Mouse (Mus musculus) CH12.LX (cell line): Measurements from ENCODE around the gene Rfx4. TPM values are rescaled to one million over a fixed set of nuclear protein-coding genes. Genes with fewer than 3 reads are reported as not detected.

Source experiments
- DNase-seq: peaks from one replicate; pipeline ENCODE4 v3.0.0-alpha.2; 2013; ENCODE audit errors: extremely low read depth
- H3K27ac ChIP-seq: 2 replicates; pipeline ENCODE4 v1.5.1; 2012; ENCODE audit warnings: low read depth, mild to moderate bottlenecking, control low read depth, moderate library complexity; ENCODE audit not compliant: insufficient read depth
- H3K27me3 ChIP-seq: replicated peaks from 2 replicates; pipeline ENCODE3; 2012; ENCODE audit warnings: inconsistent platforms
- H3K36me3 ChIP-seq, 2 experiments: replicated peaks in 1 of 2; 2 replicates each; pipeline versions ENCODE3 to v1.6.1; 2012; ENCODE audit warnings: inconsistent platforms in 1 of 2, low read length in 1 of 2, mild to moderate bottlenecking in 1 of 2, mixed read lengths in 1 of 2, moderate library complexity in 1 of 2; ENCODE audit not compliant: control insufficient read depth in 1 of 2, insufficient read depth in 1 of 2
- H3K4me1 ChIP-seq, 2 experiments: 2 replicates each; pipeline ENCODE4 v1.6.1; 2012; ENCODE audit warnings: inconsistent platforms in 1 of 2, moderate library complexity in 1 of 2; ENCODE audit not compliant: insufficient read depth in 2 of 2, control insufficient read depth in 1 of 2
- H3K4me2 ChIP-seq: 2 replicates; pipeline ENCODE4 v1.6.1; 2012; ENCODE audit warnings: low read depth, mild to moderate bottlenecking, control low read depth; ENCODE audit not compliant: poor library complexity, insufficient read depth, severe bottlenecking
- H3K4me3 ChIP-seq, 3 experiments: fragments of 150-350 bp in 1 of 3; sonication (generic) in 1 of 3; replicated peaks in 1 of 3; 2 replicates each; pipeline versions ENCODE3 to v1.5.1; 2011 to 2012; ENCODE audit warnings: low read depth in 2 of 3, low read length in 2 of 3, mild to moderate bottlenecking in 2 of 3, moderate library complexity in 2 of 3, control low read depth in 1 of 3, improper control_type of control experiment in 1 of 3, inconsistent platforms in 1 of 3, mixed read lengths in 1 of 3; ENCODE audit not compliant: poor library complexity in 1 of 3
- H3K79me2 ChIP-seq: replicated peaks from 2 replicates; pipeline ENCODE4 v1.6.1; 2012; ENCODE audit warnings: mild to moderate bottlenecking, moderate library complexity; ENCODE audit not compliant: control insufficient read depth, poor library complexity, insufficient read depth, severe bottlenecking; ENCODE audit errors: extremely low read depth
- H3K9ac ChIP-seq: 2 replicates; pipeline ENCODE4 v1.6.1; 2012; ENCODE audit warnings: low read depth, mild to moderate bottlenecking, control low read depth, moderate library complexity; ENCODE audit not compliant: insufficient read depth
- H3K9me3 ChIP-seq: replicated peaks from 2 replicates; pipeline ENCODE3; 2012; ENCODE audit warnings: low read length, inconsistent platforms, mixed read lengths
- BHLHE40 ChIP-seq: IDR thresholded peaks from 2 replicates; pipeline ENCODE4 v1.6.1; 2011; ENCODE audit warnings: mild to moderate bottlenecking, low read depth, low read length, improper control_type of control experiment
- CTCF ChIP-seq, 2 experiments: IDR thresholded peaks in 1 of 2; conservative IDR thresholded peaks in 1 of 2; 2 replicates each; pipeline ENCODE4 v1.5.1; 2011 to 2012; ENCODE audit warnings: low read depth in 2 of 2, low read length in 2 of 2, improper control_type of control experiment in 1 of 2, inconsistent platforms in 1 of 2, mild to moderate bottlenecking in 1 of 2, moderate library complexity in 1 of 2
- E2F4 ChIP-seq: IDR thresholded peaks from 2 replicates; pipeline ENCODE4 v1.6.1; 2011; ENCODE audit warnings: low read depth, low read length, improper control_type of control experiment; ENCODE audit not compliant: insufficient replicate concordance
- ELF1 ChIP-seq: IDR thresholded peaks from 2 replicates; pipeline ENCODE4 v1.6.1; 2014; ENCODE audit warnings: low read depth, mild to moderate bottlenecking, inconsistent platforms, low read length, improper control_type of control experiment
- EP300 ChIP-seq: IDR thresholded peaks from 2 replicates; pipeline ENCODE4 v1.6.1; 2011; ENCODE audit warnings: low read length, improper control_type of control experiment
- ETS1 ChIP-seq: conservative IDR thresholded peaks from 2 replicates; pipeline ENCODE4 v1.6.1; 2012; ENCODE audit warnings: low read depth, mild to moderate bottlenecking, inconsistent platforms, low read length, improper control_type of control experiment, moderate library complexity
- HCFC1 ChIP-seq: IDR thresholded peaks from 2 replicates; pipeline ENCODE4 v1.6.1; 2012; ENCODE audit warnings: low read depth, mild to moderate bottlenecking, inconsistent platforms, low read length, improper control_type of control experiment
- IRF4 ChIP-seq: IDR thresholded peaks from 2 replicates; pipeline ENCODE4 v1.6.1; 2014; ENCODE audit warnings: low read depth, mild to moderate bottlenecking, inconsistent platforms, low read length, improper control_type of control experiment
- JUND ChIP-seq: conservative IDR thresholded peaks from 2 replicates; pipeline ENCODE4 v1.6.1; 2011; ENCODE audit warnings: low read depth, low read length, improper control_type of control experiment
- KAT2A ChIP-seq: IDR thresholded peaks from 2 replicates; pipeline ENCODE4 v1.6.1; 2012; ENCODE audit warnings: low read length, improper control_type of control experiment, inconsistent platforms; ENCODE audit not compliant: insufficient replicate concordance
- MAX ChIP-seq: IDR thresholded peaks from 2 replicates; pipeline ENCODE4 v1.6.1; 2011; ENCODE audit warnings: low read length, improper control_type of control experiment
- MAZ ChIP-seq: IDR thresholded peaks from 2 replicates; pipeline ENCODE4 v1.6.1; 2012; ENCODE audit warnings: low read depth, mild to moderate bottlenecking, inconsistent platforms, low read length, improper control_type of control experiment, moderate library complexity
- MEF2A ChIP-seq: IDR thresholded peaks from 2 replicates; pipeline ENCODE4 v1.6.1; 2014; ENCODE audit warnings: low read depth, mild to moderate bottlenecking, inconsistent platforms, low read length, improper control_type of control experiment, borderline replicate concordance
- MXI1 ChIP-seq: IDR thresholded peaks from 2 replicates; pipeline ENCODE4 v1.6.1; 2011; ENCODE audit warnings: mild to moderate bottlenecking, low read depth, low read length, improper control_type of control experiment
- MYC ChIP-seq: IDR thresholded peaks from 2 replicates; pipeline ENCODE4 v1.6.1; 2011; ENCODE audit warnings: low read depth, mild to moderate bottlenecking, improper control_type of control experiment, low read length
- POLR2A ChIP-seq: IDR thresholded peaks from 2 replicates; pipeline ENCODE4 v1.6.1; 2011; ENCODE audit warnings: low read depth, mild to moderate bottlenecking, improper control_type of control experiment, low read length
- POLR2AphosphoS2 ChIP-seq: IDR thresholded peaks from 2 replicates; pipeline ENCODE4 v1.6.1; 2011; ENCODE audit warnings: low read depth, low read length, improper control_type of control experiment
- SIN3A ChIP-seq: IDR thresholded peaks from 2 replicates; pipeline ENCODE4 v1.6.1; 2012; ENCODE audit warnings: low read length, improper control_type of control experiment, inconsistent platforms
- SMC3 ChIP-seq: IDR thresholded peaks from 2 replicates; pipeline ENCODE4 v1.6.1; 2011; ENCODE audit warnings: low read depth, low read length, improper control_type of control experiment
- TCF12 ChIP-seq: IDR thresholded peaks from 2 replicates; pipeline ENCODE4 v1.6.1; 2014; ENCODE audit warnings: low read depth, mild to moderate bottlenecking, inconsistent platforms, low read length, improper control_type of control experiment
- UBTF ChIP-seq: IDR thresholded peaks from 2 replicates; pipeline ENCODE4 v1.6.1; 2012; ENCODE audit warnings: low read depth, mild to moderate bottlenecking, inconsistent platforms, low read length, improper control_type of control experiment, moderate library complexity
- USF1 ChIP-seq: IDR thresholded peaks from 2 replicates; pipeline ENCODE4 v1.6.1; 2014; ENCODE audit warnings: low read depth, mild to moderate bottlenecking, inconsistent platforms, low read length, improper control_type of control experiment
- USF2 ChIP-seq: conservative IDR thresholded peaks from 2 replicates; pipeline ENCODE4 v1.6.1; 2011; ENCODE audit warnings: low read depth, low read length, improper control_type of control experiment
- ZC3H11A ChIP-seq: IDR thresholded peaks from 2 replicates; pipeline ENCODE4 v1.6.1; 2012; ENCODE audit warnings: low read depth, mild to moderate bottlenecking, inconsistent platforms, low read length, improper control_type of control experiment
- ZNF384 ChIP-seq: IDR thresholded peaks from 2 replicates; pipeline ENCODE4 v1.6.1; 2012; ENCODE audit warnings: low read depth, low read length, improper control_type of control experiment, inconsistent platforms
- dilution Hi-C: fragments of 300-500 bp; cut with MboI; formaldehyde crosslinking; loops from 2 replicates; pipeline ENCODE4 v1.14.3; 2020; ENCODE audit warnings: low sequenced_read_pairs; ENCODE audit not compliant: extremely low pct_unique_long_range_greater_than_20kb, extremely low pct_ligation_motif_present
- in situ Hi-C: fragments of 300-500 bp; cut with MboI; formaldehyde crosslinking; loops from 3 replicates; pipeline ENCODE4 v1.14.3; 2019; ENCODE audit warnings: low sequenced_read_pairs, low pct_ligation_motif_present, low pct_unique_long_range_greater_than_20kb, mixed read lengths
- polyA plus RNA-seq: library from polyadenylated mRNA; unstranded; fragments of >175 nt; gene quantifications from 2 replicates; pipeline ENCODE4 v1.2.1, GENCODE M21; 2012; ENCODE audit warnings: low read depth; ENCODE audit not compliant: insufficient read length
- total RNA-seq, 2 experiments: library from RNA; depleted of rRNA; stranded (reverse); fragments of 300-350 nt in 1 of 2; fragments of >200 nt in 1 of 2; gene quantifications; 2 replicates each; pipeline ENCODE4 v1.2.3; 2012 to 2014

The Rfx4 gene
- total and polyA plus RNA-seq, 3 experiments: 0.04 TPM; not detected in 2

DNA sequence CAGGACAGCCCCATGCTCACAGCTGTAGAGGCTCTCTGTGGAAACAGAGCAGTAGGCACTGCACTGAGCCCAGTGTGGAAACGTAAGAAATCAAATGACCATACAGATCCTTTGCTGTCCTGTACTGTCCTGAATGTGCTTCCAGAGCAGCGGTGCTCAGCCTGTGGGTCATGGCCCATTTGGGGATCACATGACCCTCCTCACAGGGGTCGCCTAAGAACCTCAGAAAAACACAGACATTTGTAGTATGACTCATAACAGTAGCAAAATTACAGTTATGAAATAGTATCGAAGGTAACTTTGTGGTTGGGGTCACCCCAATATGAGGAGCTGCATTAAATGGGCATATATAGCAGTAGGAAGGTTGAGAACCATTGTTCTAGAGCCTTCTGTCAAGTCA, 172.6 kb downstream of the Rfx4 start:
- TF ChIP-seq UBTF (no peak), ETS1 (no peak; the same call in 1 of the 2 replicates), IRF4 (peak; percentile 55; the same call in 1 of the 2 replicates), E2F4 (no peak), CTCF (conservative IDR thresholded peaks at IDR 0.05 in 1 of 2, IDR thresholded peaks at IDR 0.05 in 1 of 2; ENCODE audit: low read depth in 2 of 2, low read length in 2 of 2) (no peak), SIN3A (no peak), KAT2A (no peak), EP300 (peak; percentile 50), BHLHE40 (peak; percentile 32; the same call in 1 of the 2 replicates), MAZ (no peak), USF1 (peak; percentile 15; the same call in 1 of the 2 replicates), ZNF384 (no peak), MXI1 (no peak), JUND (peak; percentile 59; the same call in 1 of the 2 replicates), HCFC1 (no peak)
- H3K79me2 ChIP-seq: no peaks in the 10 kb centered on the region
- no peak for DNase-seq
- H3K9me3 ChIP-seq: no peaks in the 10 kb centered on the region
- in situ Hi-C loops (no loop called here), dilution Hi-C loops (no loop called here)
- no peak overlapping the region for H3K9ac ChIP-seq
- peaks cover 14 to 72% of the 10 kb centered on the region in 2 experiments for H3K4me1 ChIP-seq
- peaks cover 5 to 60% of the 10 kb centered on the region in 2 experiments for H3K36me3 ChIP-seq
- no peaks in the 10 kb centered on the region for H3K27me3 ChIP-seq
- H3K4me2 ChIP-seq: no peak overlapping the region
- no peak overlapping the region for H3K4me3 ChIP-seq
- H3K27ac ChIP-seq: no peak overlapping the region

DNA sequence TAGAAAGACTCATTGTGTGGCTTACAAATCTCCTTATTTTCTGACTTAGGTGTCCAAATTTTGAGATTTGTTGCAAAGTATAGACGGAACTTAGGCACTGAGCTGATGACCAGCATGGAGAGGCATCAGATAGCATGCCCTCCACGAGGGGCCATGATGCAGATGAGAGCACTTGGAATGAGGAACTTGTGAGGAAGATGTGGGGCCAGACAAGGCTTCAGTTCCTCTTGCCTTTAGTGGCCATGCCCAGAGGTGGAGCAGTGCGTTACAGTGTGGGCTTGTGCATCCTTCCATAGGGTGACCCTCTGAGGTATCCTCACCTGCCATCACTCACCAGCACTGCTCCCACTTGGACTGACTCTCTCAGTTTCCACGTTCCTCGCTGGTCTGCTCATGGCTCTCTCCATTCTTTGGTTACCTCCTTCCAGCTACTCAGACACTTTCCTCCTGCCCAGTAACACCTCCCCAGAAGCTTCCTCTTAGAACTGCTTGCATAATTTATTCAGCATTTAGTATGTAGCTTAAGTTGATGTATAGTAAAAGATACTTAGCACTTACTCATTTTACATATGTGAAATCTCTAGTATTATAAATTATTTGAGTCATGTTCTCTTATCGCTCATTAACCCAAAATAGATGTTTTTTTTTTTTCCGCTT, 179.8 kb downstream of the Rfx4 start:
- H3K36me3 ChIP-seq: peaks cover 0 to 36% of the 10 kb centered on the region in 2 experiments
- H3K4me2 ChIP-seq: no peak overlapping the region

More for the DNA sequence above, 179.8 kb downstream of the Rfx4 start:
- Histone ChIP-seq H3K4me1 (peaks cover 18 to 81% of the 10 kb centered on the region in 2 experiments), H3K27ac (peak overlapping the region; percentile 12; the same call in 1 of the 2 replicates), H3K9me3 (no peaks in the 10 kb centered on the region), H3K27me3 (no peaks in the 10 kb centered on the region), H3K9ac (no peak overlapping the region), H3K79me2 (no peaks in the 10 kb centered on the region; the same call in 1 of the 2 replicates), H3K4me3 (peak overlapping the region in 1 of 3 experiments; percentile 12)
- dilution Hi-C loops: no loop called here
- DNase-seq: peak; percentile 76
- TF ChIP-seq ELF1 (peak; percentile 42; the same call in 1 of the 2 replicates), MXI1 (no peak), MYC (peak; percentile 90), SMC3 (no peak), MAX (peak; percentile 74), POLR2AphosphoS2 (no peak), POLR2A (peak; percentile 39; the same call in 1 of the 2 replicates), ZC3H11A (no peak), MEF2A (no peak), MAZ (0 out of 2 replicates have a peak, but pooled peaks have one; percentile 32), USF2 (no peak), IRF4 (peak; percentile 83), ETS1 (peak; percentile 34; the same call in 1 of the 2 replicates), HCFC1 (no peak), EP300 (peak; percentile 61), TCF12 (0 out of 2 replicates have a peak, but pooled peaks have one; percentile 21)
- in situ Hi-C loops: no loop called here
